Mouse (Mus musculus) embryo, embryonic 11 days (tissue): ENCODE data around the gene Hist1h2bf.
A peak's percentile ranks its signal among the peaks of the same experiment; 100 is the strongest.
"Not testable (repeated sequence)": the region's sequence is repeated elsewhere in the genome, so short reads cannot be mapped to it uniquely, and the experiment has no call there.

ENCODE experiments used
- DNase-seq: peaks from one replicate; pipeline ENCODE4 v3.0.0-alpha.2; 2015

Gene Hist1h2bf

DNA sequence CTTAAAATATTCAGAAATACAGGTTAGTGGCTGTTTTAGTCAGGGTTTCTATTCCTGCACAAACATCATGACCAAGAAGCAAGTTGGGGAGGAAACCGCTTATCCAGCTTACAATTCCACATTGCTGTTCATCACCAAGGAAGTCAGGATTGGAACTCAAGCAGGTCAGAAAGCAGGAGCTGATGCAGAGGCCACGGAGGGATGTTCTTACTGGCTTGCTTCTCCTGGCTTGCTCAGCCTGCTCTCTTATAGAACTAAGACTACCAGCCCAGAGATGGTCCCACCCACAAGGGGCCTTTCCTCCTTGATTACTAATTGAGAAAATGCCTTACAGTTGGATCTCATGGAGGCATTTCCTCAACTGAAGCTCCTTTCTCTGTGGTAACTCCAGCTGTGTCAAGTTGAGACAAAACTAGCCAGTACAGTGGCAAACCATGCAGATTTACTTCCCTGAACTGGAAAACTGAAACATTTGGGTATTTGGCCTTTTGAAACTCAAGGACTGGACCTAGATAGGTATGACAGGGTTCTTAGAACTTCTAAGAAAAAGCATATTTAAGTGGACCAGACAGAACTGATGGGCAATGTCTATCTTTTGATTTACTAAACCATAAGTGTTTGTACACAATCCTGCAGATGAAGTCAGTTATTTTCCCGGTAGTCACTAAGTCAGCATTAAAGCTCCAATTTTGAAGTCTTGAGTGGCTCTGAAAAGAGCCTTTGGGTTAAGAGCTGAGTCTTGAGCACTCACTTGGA is 31.6 kb downstream of the Hist1h2bf start:
- not testable (repeated sequence) for DNase-seq

DNA sequence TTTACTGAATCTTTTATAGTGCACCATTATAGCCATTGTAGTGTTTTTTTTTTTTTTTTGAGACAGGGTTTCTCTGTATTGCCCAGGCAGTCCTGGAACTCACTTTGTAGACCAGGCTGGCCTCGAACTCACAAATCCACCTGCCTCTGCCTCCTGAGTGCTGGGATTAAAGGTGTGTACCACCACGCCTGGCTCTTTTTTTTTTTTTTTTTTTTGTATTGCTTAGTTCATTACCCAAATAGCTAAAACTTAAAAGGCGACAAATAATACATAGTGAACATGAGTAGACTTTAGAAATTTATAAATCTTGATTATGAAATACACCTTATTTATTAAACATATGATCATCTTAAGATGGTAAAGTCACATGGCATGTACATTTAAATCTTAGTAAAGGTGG is 32.5 kb downstream of the Hist1h2bf start:
- DNase-seq, result no peak

DNA sequence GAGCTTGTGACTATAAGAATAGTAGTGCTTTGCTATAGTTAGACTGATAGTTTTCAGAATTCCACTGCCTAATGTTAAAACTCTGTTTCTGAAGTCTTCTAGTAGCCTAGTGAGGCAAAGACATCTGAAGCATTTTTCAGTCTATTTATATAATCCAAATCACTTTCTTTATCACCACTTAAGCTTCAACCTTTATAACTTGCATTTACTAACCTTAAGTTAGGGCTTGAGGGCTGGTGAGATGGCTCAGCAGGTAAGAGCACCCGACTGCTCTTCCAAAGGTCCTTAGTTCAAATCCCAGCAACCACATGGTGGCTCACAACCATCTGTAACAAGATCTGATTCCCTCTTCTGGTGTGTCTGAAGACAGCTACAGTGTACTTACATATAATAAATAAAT is 34.2 kb downstream of the Hist1h2bf start:
- DNase-seq, result not testable (repeated sequence)

DNA sequence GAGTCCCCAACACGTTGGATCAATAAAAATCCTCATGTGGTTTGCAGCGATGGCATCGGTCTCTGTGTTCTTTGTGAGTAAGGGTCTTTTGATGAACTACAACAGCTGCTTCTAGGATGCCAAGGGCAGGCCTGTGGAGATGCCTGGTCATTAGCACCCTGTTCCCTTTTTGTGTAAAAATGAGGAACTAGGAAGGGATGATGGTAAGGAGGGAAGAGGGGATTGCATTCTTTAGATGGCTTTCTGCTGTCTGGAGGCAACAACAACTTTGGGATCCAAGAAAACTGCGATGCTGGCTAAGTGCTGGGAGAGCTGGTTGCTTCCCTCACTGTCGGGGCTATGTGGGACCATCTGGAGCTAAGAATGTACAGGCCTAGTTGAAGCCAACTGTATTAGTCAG is 35.7 kb downstream of the Hist1h2bf start:
- DNase-seq, result no peak

DNA sequence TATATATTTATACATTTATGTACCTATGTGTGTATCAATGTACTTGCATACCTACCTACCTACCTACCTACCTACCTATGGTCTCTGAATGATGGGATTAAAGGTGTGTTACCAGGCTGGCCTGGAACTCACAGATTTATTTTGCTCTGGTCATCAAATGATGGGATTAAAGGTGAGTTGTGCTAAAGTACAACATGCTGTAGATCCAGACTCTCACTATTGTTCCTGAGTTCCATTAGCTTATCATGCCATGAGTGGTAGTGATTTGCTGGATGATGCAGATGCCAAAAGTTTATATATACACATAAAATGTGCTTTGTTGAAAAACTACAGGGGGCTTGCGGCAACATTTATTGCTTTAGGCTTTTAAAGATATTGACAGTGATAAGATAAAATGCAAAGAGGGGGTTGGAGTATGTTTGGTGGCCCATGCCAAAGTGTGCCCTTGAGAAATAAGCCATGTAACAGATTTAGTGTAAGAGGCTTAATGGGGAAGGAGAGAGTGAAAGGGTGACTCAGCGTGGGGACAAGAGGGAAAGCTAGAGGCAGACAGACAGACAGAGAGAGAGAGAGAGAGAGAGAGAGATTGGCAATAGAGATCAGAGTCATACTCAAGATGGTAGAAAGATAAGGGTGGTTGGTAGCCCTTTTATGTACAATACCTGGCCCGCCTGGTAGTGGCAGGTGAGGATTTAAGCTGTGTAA is 36.8 kb downstream of the Hist1h2bf start:
- DNase-seq, result no peak

DNA sequence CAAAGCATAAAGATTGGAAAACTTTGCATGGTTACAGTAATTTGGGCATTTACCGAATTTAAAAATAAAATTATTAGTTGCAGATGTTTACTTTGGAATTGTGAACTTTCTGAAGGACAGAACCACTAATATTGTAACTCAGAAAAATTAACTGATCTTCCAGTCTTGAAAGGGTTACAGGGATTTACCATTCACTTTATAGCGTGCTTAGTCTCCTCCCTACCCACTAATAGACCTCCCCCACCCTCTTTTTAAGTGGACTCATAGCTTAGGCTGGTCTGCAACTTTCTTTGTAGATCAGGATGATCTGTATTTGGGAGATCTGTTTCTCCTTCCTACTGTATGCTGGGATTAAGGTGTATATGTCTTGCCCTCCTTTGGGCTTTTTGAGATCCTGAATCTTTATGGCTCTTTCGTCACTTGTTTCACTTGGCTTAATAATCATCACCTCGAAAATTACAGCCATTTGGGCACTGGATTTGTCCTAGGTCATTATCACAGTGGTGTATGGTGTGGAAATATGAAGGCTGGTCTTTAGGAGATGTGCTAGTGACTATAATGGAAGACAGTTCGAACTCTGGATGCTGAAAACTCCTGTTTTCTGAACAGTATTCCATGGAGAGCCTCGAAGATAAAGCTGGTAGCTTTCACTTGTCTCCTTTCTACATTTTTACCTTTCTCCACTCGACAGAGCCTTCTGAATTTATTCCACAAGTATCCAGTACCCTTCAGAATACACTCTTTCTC is 37.7 kb downstream of the Hist1h2bf start:
- peak; percentile 50 for DNase-seq

DNA sequence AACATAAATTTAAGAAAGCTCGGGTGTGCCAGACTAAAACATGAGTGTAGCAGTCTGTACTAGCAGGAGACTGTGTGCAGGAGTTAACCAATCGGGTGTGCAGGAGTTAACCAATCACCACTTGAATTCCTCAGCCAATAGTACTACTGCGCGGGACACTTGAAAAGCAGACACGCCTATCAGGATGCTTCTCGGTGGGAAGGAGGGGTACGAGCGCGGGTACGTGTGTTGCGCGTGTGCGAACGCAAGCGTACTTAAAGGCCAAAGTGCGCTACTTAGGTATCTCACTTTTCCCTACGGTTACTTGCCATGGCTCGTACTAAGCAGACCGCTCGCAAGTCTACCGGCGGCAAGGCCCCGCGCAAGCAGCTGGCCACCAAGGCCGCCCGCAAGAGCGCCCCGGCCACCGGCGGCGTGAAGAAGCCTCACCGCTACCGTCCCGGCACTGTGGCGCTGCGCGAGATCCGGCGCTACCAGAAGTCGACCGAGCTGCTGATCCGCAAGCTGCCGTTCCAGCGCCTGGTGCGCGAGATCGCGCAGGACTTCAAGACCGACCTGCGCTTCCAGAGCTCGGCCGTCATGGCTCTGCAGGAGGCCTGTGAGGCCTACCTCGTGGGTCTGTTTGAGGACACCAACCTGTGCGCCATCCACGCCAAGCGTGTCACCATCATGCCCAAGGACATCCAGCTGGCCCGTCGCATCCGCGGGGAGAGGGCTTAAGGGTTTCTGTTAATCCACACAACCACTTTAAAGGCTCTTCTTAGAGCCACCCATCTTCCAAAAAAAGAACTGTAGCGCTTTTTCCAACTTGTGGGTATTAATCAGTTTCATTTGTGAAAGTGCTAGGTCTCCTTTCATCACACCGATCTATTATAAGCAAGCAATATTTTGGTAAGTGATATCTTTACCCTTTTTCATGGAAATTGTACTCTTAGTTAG is 38.6 kb downstream of the Hist1h2bf start, which contains the start of gene Hist1h3g:
Gene Hist1h3g, plus strand, starts transcription at position 286 of the 939 bp plus-strand sequence.
- DNase-seq, result peak; percentile 96

DNA sequence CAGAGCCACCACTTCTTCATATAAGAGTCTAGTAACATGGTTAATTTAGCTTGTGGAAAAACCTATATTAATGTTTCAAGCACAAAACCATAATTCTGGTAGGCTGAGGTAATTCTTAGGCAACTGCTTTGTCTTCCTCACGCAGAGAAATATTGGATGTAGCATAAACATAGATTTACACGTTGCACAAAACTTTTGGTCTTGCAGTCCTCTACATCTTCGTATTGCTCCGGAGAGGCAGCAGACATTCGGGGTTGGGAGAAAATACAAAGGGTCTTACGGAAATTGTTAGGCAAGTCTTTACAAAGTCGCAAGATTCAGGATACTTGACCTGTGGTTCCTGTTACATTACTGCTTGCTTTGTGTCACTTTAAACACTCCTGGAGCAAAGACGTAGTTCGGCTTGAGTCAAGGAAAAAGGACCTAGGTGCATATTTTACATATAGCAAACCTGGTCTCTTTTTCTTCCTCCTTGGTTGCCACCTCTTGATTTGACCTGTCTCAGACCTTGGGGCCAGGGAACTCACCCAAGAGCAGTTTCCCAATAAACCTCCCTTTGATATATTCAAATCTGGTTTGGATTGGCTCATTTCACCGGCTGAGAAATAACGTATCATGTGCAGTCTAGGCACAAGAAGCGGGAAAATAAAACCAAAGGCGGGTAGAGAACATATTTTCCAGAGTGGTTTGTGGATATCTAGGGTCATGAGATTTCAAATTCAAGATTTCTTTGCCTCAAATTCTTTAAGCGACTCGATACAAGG is 39.4 kb downstream of the Hist1h2bf start:
- DNase-seq, result no peak

DNA sequence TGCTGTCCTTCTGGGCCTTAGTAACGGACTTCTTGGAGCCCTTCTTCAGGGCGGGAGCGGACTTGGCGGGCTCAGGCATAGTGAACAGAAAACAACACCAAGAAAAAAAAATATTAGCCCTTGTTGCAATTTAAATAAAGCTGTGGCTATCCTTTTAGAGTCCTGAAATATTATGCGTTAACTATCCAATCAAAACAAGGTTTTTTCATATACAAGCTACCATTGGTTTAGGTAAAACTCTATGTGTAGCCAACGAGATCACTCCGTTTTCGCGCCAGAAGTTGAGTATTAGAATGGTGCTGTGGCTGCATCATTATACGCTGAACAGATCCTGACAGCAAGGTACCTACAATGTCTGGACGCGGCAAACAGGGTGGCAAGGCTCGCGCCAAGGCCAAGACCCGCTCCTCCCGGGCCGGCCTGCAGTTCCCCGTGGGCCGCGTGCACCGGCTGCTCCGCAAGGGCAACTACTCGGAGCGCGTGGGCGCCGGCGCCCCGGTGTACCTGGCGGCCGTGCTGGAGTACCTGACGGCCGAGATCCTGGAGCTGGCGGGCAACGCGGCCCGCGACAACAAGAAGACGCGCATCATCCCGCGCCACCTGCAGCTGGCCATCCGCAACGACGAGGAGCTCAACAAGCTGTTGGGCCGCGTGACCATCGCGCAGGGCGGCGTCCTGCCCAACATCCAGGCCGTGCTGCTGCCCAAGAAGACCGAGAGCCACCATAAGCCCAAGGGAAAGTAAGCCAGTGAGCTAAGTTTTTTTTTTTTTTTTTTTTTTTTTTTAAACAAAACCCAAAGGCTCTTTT is 40.2 kb downstream of the Hist1h2bf start, which contains the start of gene Hist1h2af:
Gene Hist1h2af, plus strand, starts transcription at position 347 of the 808 bp plus-strand sequence.
- peak; percentile 94 for DNase-seq

DNA sequence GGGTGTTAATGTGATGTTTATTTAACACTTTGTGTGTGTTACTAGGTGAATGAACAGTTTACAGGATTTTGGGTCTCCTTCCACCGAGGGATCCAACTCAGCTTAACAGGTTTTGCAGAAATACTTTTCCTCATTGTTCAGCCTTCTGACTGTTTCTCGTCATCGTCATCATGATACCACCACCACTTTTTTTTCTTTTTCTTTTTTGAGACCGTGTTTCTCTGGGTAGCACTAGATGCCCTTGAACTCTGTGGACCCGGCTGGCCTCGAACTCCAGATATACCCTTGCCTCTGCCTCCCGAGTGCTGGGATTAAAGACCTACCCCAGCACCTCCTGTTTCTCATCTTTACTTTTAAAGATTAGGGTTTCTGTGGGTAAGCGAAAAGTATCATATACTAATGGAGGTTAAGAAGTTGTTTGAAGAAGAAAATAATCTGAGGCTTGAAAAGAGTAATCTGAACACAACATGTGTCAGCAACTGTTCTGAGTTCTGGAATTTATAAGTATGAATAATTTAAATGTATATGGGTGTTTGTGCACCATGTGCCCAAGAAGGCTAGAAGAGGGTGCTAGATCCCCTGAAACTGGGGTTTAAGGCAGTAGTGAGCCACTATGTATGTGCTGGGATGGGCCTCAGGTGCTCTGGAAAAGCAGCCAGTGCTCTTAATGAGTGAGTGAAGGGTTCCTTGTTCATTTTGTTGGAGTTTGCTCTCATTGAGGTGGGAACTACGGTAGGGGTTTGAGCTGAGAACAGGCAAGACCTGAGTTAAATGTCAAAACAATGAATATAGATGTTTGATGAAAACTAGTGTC is 41.5 kb downstream of the Hist1h2bf start:
- DNase-seq, result peak; percentile 46

DNA sequence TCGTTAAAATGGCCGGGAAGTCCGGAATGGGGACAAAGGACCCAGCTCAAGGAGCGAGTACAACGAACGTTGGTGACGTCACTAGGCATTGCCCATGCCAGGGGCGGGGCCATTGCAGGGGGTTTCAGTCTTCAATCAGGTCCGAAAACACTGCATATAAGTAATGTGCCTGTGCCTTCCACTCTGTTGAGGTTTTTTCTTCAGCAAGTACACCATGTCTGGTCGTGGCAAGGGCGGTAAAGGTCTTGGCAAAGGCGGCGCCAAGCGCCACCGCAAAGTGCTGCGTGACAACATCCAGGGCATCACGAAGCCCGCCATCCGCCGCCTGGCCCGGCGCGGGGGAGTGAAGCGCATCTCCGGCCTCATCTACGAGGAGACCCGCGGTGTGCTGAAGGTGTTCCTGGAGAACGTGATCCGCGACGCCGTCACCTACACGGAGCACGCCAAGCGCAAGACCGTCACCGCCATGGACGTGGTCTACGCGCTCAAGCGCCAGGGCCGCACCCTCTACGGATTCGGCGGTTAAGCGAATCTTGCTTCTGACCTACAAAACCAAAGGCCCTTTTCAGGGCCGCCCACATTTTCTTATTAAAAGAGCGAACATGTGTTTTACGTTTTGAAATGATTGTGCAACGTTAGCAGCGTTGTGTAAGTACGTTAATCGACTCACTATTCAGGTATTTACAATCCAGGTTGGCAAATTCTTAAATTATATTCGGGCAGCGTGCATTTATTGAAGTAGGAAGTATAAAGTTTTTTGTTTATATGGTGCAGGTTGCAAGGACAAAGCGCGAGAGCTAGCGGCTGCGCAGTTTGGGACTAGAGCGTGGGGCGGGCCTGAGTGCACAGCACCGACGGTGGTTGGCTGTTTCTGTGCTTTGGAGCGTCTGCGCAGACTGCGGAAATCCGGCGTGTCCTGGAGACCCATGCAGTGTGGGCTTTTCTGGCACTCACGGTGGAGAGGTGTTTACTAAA is 42.8 kb downstream of the Hist1h2bf start, which contains the start of gene Hist1h4h:
Gene Hist1h4h, plus strand, starts transcription at position 150 of the 975 bp plus-strand sequence.
- DNase-seq, result peak; percentile 99

DNA sequence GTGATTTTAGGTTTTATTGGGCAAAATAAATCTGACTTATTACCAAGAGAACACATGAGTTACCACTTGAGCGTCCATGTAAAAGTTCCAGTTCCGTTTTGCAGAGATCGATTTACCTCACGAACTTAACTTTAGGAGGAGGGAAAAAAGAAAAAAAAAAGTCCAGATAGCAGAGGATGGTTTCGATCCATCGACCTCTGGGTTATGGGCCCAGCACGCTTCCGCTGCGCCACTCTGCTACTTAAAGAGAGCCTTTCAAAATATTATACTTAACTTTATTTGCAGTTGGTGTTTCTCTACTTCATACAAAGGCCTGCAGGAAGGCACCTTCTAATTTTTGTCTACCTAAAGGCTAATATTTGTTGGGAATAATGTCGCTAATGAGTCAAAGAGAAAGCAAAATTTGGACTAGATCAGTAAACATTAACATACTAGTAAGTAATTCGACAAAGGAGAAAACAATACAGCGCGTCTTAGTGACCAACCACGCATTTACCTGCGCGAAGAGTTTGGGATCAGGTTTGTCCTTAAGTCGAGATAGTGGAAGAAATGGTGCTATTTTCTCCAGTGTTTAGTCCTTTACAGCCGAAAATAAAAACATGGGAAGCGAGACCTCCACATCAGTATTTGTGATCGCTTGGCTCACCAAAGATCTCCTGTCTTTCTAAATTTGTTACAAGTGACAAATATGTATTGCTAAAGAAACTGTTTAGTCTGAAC is 43.7 kb downstream of the Hist1h2bf start:
- peak; percentile 70 for DNase-seq

DNA sequence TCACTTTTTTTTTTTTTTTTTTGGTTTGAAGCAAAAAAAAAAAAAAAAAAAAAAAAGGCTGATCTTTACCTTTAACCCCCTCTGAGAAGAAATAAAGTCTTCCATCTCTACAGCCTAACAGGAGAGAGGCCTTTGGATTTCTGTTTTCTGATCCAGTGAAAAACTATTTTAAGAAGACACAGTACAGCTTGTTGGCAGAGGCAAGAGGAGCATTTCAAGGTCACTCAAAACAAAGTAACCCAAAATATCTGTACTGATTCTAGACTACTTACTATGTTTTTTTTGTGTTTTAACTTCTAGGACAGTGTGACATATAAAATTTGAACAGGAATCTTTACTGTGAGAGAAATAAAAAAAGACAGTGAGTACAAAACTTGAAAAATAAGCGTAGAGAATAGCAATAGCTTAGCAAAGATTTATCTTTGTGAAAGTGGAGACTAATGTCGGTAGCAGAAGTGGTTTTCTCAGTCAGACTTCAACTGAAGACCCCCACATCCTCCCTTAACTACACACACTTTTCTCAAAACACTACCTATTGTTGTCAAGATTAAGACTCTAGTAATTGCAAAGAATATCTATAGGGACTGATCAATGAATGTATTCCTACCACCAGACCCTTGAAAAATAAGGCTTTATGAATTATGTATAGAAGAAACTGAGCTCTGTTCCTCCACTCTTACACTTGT is 44.4 kb downstream of the Hist1h2bf start:
- no peak for DNase-seq

DNA sequence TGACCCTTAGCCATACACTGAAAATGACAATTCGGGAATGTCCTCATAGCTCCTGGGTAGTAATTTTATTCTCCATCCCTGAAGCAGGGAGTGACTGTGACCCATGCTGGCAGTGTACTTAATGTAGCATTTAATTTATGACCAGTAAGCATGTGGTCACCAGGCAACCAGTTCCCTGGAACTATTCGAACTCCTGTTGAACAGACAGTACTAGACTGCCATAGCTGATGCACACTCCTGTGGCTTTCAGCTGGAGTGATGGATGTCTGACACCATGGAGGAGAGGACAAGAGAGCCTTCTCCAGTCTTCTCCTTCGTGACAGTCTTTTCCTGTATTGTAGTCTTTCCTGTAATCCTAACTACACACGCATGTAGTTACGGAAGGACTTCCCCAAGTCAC is 45.0 kb downstream of the Hist1h2bf start:
- no peak for DNase-seq

DNA sequence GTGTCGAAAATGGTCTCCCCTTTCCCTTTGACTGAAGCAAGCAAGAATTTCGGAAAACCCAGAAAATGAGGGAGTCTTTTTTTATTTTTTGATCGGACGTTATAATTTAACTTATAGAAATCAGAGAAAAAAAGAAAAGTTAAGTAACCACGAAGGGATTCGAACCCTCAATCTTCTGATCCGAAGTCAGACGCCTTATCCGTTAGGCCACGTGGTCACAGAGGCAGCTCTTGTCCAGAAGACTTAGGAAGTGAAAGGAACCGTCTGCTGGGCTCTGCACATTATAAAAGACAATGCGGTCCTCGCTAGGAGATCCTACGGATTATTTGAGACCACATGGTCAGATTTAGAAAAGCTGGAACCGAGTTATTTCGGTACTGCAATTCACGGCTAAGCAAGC is 47.7 kb downstream of the Hist1h2bf start:
- peak; percentile 93 for DNase-seq

DNA sequence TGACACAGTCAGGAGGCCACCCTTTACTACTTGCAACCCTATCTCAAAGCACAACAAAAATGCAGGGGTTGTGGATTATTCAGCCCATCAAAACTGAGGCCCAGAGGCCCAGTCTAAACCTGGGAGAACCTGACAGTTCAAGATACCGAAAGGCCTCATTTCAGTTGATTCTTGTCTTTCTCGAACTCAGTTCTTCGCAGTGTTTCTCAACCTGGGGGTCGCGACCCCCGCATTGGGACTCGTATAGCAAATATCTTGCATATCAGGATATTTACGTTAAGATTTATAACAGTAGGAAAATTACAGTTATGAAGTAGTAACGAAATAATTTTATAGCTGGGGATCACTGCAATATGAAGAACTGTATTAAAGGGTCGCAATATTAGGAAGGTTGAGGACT is 48.1 kb downstream of the Hist1h2bf start:
- peak; percentile 70 for DNase-seq

DNA sequence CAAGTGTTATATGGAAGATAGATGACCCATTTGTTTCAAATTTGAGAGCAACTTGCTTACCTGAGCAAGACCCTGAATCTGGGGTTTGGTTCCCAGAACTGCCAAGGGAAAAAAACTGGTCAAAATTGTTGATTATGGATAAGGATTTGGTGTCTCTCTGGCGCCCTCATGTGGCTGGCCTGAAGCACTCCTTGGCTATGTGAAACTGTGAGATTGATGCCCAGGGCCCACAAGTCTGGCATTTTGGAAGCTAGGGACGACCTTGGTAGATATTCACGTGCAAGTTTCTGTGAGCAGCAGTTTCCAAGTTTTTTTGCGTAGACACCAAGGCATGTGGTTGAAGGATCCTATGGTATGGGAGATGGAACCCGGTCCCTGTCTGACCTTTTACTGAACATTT is 49.3 kb downstream of the Hist1h2bf start:
- peak; percentile 85 for DNase-seq
